Mouse (Mus musculus) ZHBTc4 (cell line): Measurements from ENCODE around the gene Ifitm5.

ENCODE experiments used
- DNase-seq: peaks from one replicate; pipeline ENCODE4 v3.0.0-alpha.2; 2011; ENCODE audit warnings: low read depth, low spot score

The Ifitm5 gene

DNA sequence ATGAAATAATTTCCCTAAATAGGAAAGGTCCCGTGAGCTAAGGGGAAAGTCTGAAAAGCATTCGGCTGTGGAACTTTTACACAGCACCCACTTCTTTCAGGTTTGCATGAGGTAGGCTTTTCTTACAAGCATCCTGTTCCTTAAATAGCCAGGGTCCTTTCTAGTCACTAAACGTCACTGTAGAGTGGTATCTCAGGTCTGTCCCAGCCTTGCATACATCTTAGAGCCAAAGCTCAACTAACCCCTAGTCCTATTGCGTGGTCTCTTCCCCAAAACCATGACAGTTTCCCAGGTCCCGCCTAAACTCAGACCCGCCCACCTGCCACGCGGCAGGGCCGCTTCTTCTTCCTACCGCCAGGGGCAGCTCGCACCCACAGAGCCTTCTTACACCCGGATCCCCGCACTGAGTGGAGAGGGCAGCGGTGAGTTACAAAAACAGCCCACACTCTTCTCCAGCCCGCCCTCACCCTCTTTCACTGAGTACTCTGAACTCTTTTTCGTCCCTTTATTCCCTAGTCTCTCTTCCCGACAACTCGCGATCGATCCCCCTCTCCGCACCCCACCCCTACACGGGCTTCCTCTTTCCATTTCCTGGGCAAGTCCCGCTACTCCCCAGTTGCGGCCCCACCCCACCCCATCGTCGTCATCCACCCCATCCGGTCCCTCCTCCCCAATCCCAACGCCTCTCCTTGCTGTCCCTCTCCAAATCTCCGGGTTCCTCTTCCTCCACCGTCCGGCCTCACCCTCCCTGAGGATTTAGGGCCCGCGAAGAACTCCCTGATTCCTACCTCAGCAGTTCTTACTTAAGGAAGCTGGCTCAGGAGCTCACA is 8.7 kb downstream of the Ifitm5 start, which contains the start of gene Pgghg:
Gene Pgghg (plus strand): TSS at position 170 of the 830 bp plus-strand sequence.
- DNase-seq, result peak; percentile 94

DNA sequence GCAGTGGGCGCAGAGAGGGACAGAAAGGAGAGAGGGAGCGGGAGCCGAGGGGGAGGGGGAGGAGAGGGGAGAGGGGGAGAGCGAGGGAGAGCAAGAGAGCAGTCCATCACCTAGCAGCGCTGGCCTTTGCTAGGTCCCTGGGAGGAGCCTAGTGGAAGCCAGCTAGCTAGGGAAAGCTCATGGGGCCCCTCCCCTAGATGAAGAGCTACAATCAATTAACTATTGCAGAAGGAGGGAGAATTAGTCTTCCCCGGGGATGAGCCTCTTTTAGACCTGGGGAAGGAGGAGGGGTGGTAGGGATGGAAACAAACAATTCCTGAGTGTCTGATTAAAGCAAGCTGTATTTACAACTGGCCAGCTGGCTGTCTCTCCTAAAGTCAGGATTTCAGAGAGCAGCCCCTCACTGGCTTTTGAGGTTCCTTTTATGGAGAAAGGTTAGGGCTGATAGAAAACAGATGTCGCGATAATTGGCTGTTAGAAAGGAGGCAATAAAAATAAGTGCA is 10.4 kb downstream of the Ifitm5 start:
- DNase-seq, result no peak

DNA sequence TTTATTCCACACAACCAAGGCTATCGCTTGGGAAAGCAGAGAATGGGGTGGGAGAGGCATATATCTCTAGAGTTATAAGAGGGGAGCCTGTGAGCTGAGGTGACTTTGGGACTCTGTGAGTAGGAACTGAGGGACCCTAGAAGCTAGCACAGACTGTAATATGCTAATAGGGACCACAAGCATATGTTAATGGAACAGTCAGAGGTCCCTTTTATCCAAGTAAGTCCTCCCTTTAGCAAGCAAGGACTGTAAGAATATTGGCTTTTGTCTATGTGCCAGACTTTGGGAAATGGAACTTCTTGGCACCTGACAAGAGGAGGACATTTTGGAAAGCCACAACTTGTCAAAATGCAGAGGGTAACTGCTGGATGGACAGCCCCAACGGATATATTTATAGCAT is 11.2 kb downstream of the Ifitm5 start:
- DNase-seq, result peak; percentile 43

- peak; percentile 82 for DNase-seq
Observed at GRCm38 (mm10) chr7:140938436-140938835, 11.7 kb downstream of the Ifitm5 start.

GRCm38 (mm10) chr7:140927181-140927580 is 22.9 kb downstream of the Ifitm5 start:
- DNase-seq, result no peak

DNA sequence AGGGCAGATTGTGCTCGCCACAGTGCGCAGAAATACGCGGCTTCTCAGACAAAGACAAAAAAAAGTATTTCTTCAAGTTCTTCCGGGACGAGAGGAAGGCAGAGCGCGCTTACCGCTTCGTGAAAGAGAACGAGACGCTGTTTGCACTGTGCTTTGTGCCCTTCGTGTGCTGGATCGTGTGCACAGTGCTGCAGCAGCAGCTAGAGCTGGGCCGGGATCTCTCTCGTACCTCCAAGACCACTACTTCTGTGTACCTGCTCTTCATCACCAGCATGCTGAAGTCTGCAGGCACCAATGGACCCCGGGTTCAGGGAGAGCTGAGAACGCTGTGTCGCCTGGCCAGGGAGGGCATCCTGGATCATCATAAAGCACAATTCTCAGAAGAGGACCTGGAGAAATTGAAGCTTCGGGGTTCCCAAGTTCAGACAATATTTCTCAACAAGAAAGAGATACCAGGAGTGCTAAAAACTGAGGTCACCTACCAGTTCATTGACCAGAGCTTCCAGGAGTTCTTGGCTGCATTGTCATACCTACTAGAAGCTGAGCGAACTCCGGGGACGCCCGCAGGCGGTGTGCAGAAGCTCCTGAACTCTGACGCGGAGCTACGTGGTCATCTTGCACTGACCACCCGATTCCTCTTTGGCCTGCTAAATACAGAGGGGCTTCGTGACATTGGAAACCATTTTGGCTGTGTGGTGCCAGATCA is 26.9 kb downstream of the Ifitm5 start:
- no peak for DNase-seq

GRCm38 (mm10) chr7:140922398-140923069 is 27.6 kb downstream of the Ifitm5 start:
- DNase-seq, result peak; percentile 62

- DNase-seq, result peak; percentile 45
Observed at GRCm38 (mm10) chr7:140921225-140921975, 28.7 kb downstream of the Ifitm5 start.

GRCm38 (mm10) chr7:140920418-140921029 is 29.6 kb downstream of the Ifitm5 start, which contains the start of gene Nlrp6:
TSS of gene Nlrp6 (plus strand) at chr7:140920902.
- no peak for DNase-seq

- no peak for DNase-seq
Observed at GRCm38 (mm10) chr7:140919911-140920310, 30.2 kb downstream of the Ifitm5 start.

- DNase-seq, result no peak
Observed at GRCm38 (mm10) chr7:140914031-140914690, 35.9 kb downstream of the Ifitm5 start.

DNA sequence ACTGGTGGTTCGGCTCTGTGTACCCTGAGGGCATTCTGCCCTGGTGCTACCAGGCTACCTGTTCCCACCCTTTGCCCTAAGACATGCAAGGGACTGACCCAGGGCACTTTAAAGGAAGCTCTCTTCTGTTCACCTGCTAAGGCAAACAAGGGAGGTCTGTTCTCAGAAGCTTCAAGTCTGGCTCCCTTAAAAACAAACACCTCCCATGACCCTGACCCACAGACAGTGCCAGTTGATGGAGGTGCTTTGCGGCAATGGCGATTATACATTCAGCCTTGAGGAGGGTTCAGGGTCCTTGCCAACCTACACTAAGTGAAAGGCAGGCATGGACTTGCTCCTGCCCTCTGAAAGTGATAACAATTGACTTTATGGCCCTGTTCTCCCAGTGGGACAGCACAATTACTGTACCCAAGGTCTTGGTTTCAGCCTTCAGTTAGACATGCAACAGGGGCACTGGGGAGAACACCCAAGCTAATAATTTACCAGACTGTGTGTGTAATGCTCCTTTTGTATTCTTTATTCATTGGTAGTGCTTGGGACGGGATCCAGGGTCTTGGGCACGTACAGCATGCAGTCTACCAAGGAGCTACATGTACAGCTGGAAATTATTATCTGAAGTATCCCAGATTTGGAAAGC is 37.1 kb downstream of the Ifitm5 start:
- DNase-seq, result no peak

- no peak for DNase-seq
Observed at GRCm38 (mm10) chr7:140912293-140912692, 37.8 kb downstream of the Ifitm5 start.

DNA sequence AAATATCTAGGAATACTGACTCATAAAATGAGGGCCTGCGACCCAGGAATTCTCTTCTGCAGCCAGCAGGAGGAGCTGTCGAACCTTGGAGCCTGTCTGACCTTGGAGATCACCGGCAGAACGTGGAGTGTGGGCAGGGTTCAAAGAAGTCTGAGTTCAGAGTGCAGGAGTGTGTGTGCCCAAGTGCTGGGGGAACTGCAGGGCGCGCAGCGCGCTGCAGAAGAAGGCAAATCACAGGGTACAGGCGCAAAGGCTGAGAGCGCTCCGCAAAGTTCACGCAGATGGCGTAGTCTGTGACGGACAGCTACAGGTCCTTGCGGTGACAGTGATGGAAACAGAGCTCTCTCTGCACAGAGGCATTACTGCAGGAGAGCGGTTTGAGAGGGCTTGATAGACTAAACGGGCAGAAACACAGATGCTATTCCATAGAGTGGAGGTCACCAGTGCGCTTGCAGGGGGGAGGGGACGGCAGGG is 41.4 kb downstream of the Ifitm5 start:
- DNase-seq, result peak; percentile 96

DNA sequence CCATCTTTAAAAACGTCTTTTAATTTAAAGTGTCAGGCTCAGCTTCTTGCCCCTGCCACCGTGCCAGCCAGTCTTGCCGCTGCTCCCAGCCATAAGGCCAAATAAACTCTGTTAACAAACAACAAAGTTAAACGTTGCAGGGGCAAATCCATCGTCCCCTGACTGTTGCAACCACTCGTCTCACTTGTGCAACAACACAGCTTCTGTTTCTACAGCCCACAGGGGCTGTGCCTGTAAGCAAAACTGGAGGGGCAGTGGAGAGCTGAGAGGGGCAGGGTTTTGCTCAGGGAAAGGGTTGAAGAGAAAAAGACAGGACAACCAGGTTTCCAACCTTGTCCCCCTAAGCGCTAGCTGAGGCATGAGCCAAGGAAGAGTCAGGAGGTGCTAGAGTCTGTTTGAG is 41.9 kb downstream of the Ifitm5 start:
- DNase-seq, result no peak

GRCm38 (mm10) chr7:140907697-140908096 is 42.4 kb downstream of the Ifitm5 start:
- no peak for DNase-seq

- no peak for DNase-seq
Observed at GRCm38 (mm10) chr7:140907131-140907530, 43.0 kb downstream of the Ifitm5 start.

DNA sequence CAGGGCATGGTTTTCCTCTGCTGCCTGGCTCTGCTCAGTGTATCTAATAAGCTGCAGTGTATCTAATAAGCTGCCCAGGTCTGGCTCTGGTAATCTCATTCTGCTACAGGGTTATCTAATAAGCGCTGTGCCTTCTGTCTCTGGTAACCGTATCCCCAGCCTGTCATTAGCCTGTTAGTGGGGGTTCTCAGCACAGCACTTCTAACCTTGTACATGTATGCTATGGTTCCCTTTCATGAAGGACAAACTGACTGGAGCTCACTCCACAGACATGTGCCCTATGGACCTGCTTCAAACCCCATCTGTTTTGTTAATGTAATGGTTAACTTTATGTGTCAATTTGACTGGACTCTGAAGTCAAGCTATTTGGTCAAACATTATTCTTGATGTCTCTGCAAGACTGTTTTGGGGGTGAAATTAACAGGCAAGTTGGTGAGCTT is 44.4 kb downstream of the Ifitm5 start:
- DNase-seq, result no peak

DNA sequence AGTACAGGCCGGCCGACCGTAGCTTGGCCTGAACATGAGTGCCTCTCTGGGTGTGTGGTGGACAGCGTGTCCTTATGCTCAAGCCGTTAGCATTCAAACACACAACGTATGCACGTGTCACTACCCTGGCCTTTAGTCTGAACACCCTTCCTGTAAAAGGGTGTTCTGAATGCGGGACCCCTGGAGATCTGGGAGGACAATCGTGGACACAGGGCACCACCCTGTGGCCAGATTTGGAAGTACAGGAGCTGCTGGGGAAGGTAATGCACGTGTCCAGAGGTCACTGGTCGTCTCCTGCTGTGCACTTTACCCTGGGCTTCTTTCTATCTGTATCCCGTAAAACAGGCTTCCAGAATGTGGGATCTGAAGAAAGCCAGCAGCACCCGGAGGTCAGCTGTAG is 46.9 kb downstream of the Ifitm5 start:
- peak; percentile 93 for DNase-seq
